Mouse (Mus musculus): ENCODE measurements around the gene Wasf3. TPM values are rescaled to one million over a fixed set of nuclear protein-coding genes. Genes with fewer than 3 reads are reported as not detected.
A peak's percentile ranks its signal among the peaks of the same experiment; 100 is the strongest.

Wasf3 gene
- polyA plus RNA-seq, 1 experiment from 2014 or later = 22.2 TPM

GRCm38 (mm10) chr5:146402311-146402710, 17.5 kb downstream of the Wasf3 start:
- Histone ChIP-seq H3K9me3 (replicated peaks) (no peaks in the 10 kb centered on the region), H3K27ac (replicated peaks) (no peak overlapping the region), H3K4me2 (peak overlapping the region; percentile 20; the same call in 1 of the 2 replicates), H3K4me3 (replicated peaks) (no peak overlapping the region), H3K27me3 (replicated peaks) (no peaks in the 10 kb centered on the region), H3K4me1 (no peaks in the 10 kb centered on the region), H3K9ac (replicated peaks) (no peak overlapping the region), H3K36me3 (no peaks in the 10 kb centered on the region)
- 26% methylated on average over 11 of the region's 11 CpGs for WGBS
- ATAC-seq (ENCODE audit: low FRiP score) = no peak

GRCm38 (mm10) chr5:146403923-146404322, 19.1 kb downstream of the Wasf3 start:
- Histone ChIP-seq H3K27me3 (replicated peaks) (no peaks in the 10 kb centered on the region), H3K4me2 (no peak overlapping the region), H3K36me3 (no peaks in the 10 kb centered on the region), H3K4me3 (replicated peaks) (no peak overlapping the region), H3K4me1 (peaks cover 4% of the 10 kb centered on the region), H3K9me3 (replicated peaks) (no peaks in the 10 kb centered on the region), H3K9ac (replicated peaks) (no peak overlapping the region), H3K27ac (replicated peaks) (no peak overlapping the region)
- no peak for ATAC-seq (ENCODE audit: low FRiP score)
- WGBS = 44% methylated on average over 2 of the region's 2 CpGs

- H3K27ac ChIP-seq (replicated peaks) = no peak overlapping the region
- no peak overlapping the region for H3K4me3 ChIP-seq (replicated peaks)
- no peak for ATAC-seq (ENCODE audit: low FRiP score)
- no peak overlapping the region for H3K4me2 ChIP-seq
- peaks cover 15% of the 10 kb centered on the region for H3K4me1 ChIP-seq
- no peaks in the 10 kb centered on the region for H3K27me3 ChIP-seq (replicated peaks)
- H3K36me3 ChIP-seq = no peaks in the 10 kb centered on the region
- no peaks in the 10 kb centered on the region for H3K9me3 ChIP-seq (replicated peaks)
- H3K9ac ChIP-seq (replicated peaks) = no peak overlapping the region
- WGBS = 94% methylated on average over 1 of the region's 1 CpGs
These were observed 21.3 kb downstream of the Wasf3 start for GRCm38 (mm10) chr5:146406133-146406532.

- no peaks in the 10 kb centered on the region for H3K36me3 ChIP-seq
- H3K9me3 ChIP-seq (replicated peaks) = no peaks in the 10 kb centered on the region
- H3K4me2 ChIP-seq = no peak overlapping the region
- H3K4me1 ChIP-seq = peaks cover 27% of the 10 kb centered on the region
- no peak for ATAC-seq (ENCODE audit: low FRiP score)
- no peak overlapping the region for H3K4me3 ChIP-seq (replicated peaks)
- H3K27ac ChIP-seq (replicated peaks) = no peak overlapping the region
- no peak overlapping the region for H3K9ac ChIP-seq (replicated peaks)
- 36% methylated on average over 3 of the region's 3 CpGs for WGBS
- H3K27me3 ChIP-seq (replicated peaks) = no peaks in the 10 kb centered on the region
These were observed 23.0 kb downstream of the Wasf3 start for GRCm38 (mm10) chr5:146407791-146408190.

- WGBS = 61% methylated on average over 8 of the region's 8 CpGs
These were observed 23.8 kb downstream of the Wasf3 start for GRCm38 (mm10) chr5:146408604-146409003.

DNA sequence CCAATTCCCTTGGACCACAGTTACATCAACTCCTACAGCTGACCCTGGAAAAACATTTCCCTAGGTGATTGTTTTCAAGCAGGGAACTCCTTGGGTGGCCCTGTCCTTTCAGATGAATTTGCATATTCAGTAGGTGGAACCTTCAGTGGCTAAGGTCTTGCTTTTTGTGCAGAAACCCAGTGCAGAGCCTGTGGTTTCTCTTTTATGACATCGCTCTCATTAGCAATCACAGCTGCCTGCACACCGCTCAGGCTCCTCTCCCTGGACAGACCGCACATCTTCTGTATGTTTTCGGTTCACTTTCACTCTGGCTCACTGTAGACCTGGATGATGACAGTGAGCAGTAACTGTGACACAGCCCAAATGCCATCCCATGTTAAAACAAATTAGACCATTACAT, 26.0 kb downstream of the Wasf3 start:
- ATAC-seq (ENCODE audit: low FRiP score) = no peak
- no peaks in the 10 kb centered on the region for H3K36me3 ChIP-seq
- WGBS = 46% methylated on average over 4 of the region's 4 CpGs
- H3K4me1 ChIP-seq = peaks cover 48% of the 10 kb centered on the region
- no peaks in the 10 kb centered on the region for H3K9me3 ChIP-seq (replicated peaks)
- H3K27ac ChIP-seq (replicated peaks) = no peak overlapping the region
- no peak overlapping the region for H3K4me3 ChIP-seq (replicated peaks)
- H3K4me2 ChIP-seq = no peak overlapping the region
- no peak overlapping the region for H3K9ac ChIP-seq (replicated peaks)
- no peaks in the 10 kb centered on the region for H3K27me3 ChIP-seq (replicated peaks)

More at GRCm38 (mm10) chr5:146408604-146409003, 23.8 kb downstream of the Wasf3 start:
- H3K4me2 ChIP-seq = no peak overlapping the region
- no peak overlapping the region for H3K4me3 ChIP-seq (replicated peaks)
- no peaks in the 10 kb centered on the region for H3K27me3 ChIP-seq (replicated peaks)
- H3K9me3 ChIP-seq (replicated peaks) = no peaks in the 10 kb centered on the region
- no peak overlapping the region for H3K9ac ChIP-seq (replicated peaks)
- no peaks in the 10 kb centered on the region for H3K36me3 ChIP-seq
- no peak for ATAC-seq (ENCODE audit: low FRiP score)
- H3K4me1 ChIP-seq = peaks cover 35% of the 10 kb centered on the region
- no peak overlapping the region for H3K27ac ChIP-seq (replicated peaks)

DNA sequence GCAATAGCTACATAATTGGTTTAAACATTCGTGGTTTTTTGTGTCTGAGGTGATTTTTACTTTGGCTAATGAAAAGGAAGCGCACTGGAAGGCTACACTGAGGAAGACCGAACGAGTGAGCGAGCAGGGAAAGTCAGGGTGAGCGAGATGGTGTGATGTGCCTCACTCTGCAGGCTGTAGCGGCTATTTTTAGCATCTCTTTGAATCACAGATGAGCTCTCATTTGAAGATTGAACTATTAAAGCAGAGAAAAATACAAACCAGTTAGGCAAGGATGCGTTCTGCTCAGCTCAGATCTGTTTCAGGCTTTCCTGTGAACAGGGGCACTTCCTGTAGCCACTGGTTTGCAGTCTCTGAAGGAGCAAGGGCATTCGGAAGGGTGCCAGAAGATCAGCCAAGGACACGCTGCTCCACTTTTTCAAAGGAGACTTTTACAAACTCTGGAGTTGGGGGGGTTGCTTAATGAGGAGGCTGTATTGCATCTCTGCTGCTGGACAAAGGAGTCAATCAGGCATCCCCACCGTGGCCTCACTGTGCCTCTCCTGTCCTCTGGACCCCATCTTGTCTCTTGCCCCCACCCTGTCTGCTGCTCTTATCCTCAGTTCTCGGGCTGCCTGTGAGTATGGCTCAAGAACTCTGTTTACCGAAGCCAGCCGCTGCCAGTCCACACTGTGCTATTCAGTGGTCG, 28.1 kb downstream of the Wasf3 start:
- no peak overlapping the region for H3K9ac ChIP-seq (replicated peaks)
- no peak overlapping the region for H3K4me3 ChIP-seq (replicated peaks)
- no peaks in the 10 kb centered on the region for H3K9me3 ChIP-seq (replicated peaks)
- 0 out of 2 replicates have a peak overlapping the region, but pooled peaks have one; percentile 23 for H3K27ac ChIP-seq (replicated peaks)
- 0 out of 2 replicates have a peak, but pooled peaks have one; percentile 23 for ATAC-seq (ENCODE audit: low FRiP score)
- H3K27me3 ChIP-seq (replicated peaks) = no peaks in the 10 kb centered on the region
- WGBS = 34% methylated on average over 15 of the region's 15 CpGs
- H3K4me1 ChIP-seq = peaks cover 68% of the 10 kb centered on the region
- no peaks in the 10 kb centered on the region for H3K36me3 ChIP-seq
- no peak overlapping the region for H3K4me2 ChIP-seq

DNA sequence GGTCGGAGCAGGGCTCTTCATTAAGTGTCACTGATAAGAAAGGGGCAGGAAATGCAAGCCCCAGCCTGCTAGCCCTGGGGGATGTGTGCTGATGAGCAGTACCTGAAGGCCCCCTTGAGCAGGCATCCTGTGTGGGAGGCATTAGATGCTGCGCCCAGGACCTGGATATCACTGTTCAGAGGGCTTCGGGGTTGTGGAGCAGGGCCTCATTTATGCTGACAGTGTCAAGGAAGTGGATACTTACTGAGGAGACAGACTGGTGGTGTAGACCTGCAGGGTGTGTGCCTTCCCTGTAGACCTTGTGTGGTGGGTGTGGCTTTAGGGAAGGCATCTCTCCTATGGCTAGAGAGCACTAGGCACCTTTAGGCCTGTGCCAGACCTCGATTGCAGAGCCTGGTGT, 29.8 kb downstream of the Wasf3 start:
- Histone ChIP-seq H3K9ac (replicated peaks) (no peak overlapping the region), H3K4me3 (replicated peaks) (no peak overlapping the region), H3K4me2 (no peak overlapping the region), H3K36me3 (no peaks in the 10 kb centered on the region), H3K9me3 (replicated peaks) (no peaks in the 10 kb centered on the region), H3K4me1 (peaks cover 69% of the 10 kb centered on the region), H3K27me3 (replicated peaks) (no peaks in the 10 kb centered on the region), H3K27ac (replicated peaks) (no peak overlapping the region)
- no peak for ATAC-seq (ENCODE audit: low FRiP score)
- WGBS = 91% methylated on average over 4 of the region's 4 CpGs

- no peak for ATAC-seq (ENCODE audit: low FRiP score)
- 51% methylated on average over 12 of the region's 12 CpGs for WGBS
These were observed 30.4 kb downstream of the Wasf3 start for GRCm38 (mm10) chr5:146415218-146415617.

DNA sequence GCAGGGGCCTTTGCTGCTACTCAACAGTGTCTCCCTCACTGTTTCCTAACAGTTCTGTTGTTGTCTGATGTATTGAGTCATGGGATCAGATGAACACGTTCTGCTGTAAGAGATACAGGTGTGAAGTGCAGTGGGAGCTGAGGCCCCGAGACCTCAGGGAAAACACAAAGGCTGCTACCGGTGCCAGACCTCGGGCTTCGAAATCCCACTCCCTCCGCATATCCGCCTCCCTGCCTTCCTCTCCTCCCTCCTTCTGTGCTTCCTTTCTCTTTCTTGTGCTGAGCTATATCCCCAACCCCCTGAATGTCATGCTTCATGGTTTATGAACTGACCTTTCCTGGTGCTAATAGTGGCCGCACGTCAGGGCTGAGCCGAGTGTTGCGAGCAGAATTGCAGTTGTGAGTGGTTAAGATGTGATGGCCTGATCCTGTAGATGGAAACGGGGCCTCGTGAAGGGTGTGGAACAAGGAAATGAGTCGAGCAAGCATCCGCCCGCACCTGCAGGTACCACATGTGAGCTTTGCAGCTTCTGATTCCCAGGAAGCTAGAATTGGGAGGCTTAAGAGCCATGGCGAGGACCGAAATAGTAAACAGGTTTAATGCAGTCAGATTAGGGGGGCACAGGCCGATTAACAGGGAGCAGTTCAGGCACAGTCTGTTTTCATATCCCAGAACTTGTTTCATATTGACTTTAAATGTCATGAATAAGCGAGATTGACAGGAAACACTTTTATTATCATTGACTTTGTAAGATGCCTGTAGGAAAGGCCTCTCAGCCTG, 31.7 kb downstream of the Wasf3 start:
- WGBS = 67% methylated on average over 20 of the region's 20 CpGs
- Histone ChIP-seq H3K4me3 (replicated peaks) (no peak overlapping the region), H3K27me3 (replicated peaks) (no peaks in the 10 kb centered on the region), H3K9me3 (replicated peaks) (no peaks in the 10 kb centered on the region), H3K4me1 (peaks cover 55% of the 10 kb centered on the region), H3K4me2 (no peak overlapping the region), H3K27ac (replicated peaks) (no peak overlapping the region), H3K9ac (replicated peaks) (no peak overlapping the region), H3K36me3 (no peaks in the 10 kb centered on the region)
- no peak for ATAC-seq (ENCODE audit: low FRiP score)

More at GRCm38 (mm10) chr5:146415218-146415617, 30.4 kb downstream of the Wasf3 start:
- Histone ChIP-seq H3K27ac (replicated peaks) (no peak overlapping the region), H3K9ac (replicated peaks) (no peak overlapping the region), H3K4me2 (no peak overlapping the region), H3K9me3 (replicated peaks) (no peaks in the 10 kb centered on the region), H3K27me3 (replicated peaks) (no peaks in the 10 kb centered on the region), H3K4me3 (replicated peaks) (no peak overlapping the region), H3K36me3 (no peaks in the 10 kb centered on the region), H3K4me1 (peaks cover 67% of the 10 kb centered on the region)

GRCm38 (mm10) chr5:146418092-146418491, 33.3 kb downstream of the Wasf3 start:
- Histone ChIP-seq H3K36me3 (no peaks in the 10 kb centered on the region), H3K4me3 (replicated peaks) (no peak overlapping the region), H3K9ac (replicated peaks) (no peak overlapping the region), H3K27ac (replicated peaks) (no peak overlapping the region), H3K4me1 (peaks cover 44% of the 10 kb centered on the region), H3K27me3 (replicated peaks) (no peaks in the 10 kb centered on the region), H3K4me2 (no peak overlapping the region), H3K9me3 (replicated peaks) (no peaks in the 10 kb centered on the region)
- 62% methylated on average over 7 of the region's 7 CpGs for WGBS
- ATAC-seq (ENCODE audit: low FRiP score) = no peak

GRCm38 (mm10) chr5:146420081-146420480, 35.3 kb downstream of the Wasf3 start:
- 71% methylated on average over 1 of the region's 1 CpGs for WGBS
- Histone ChIP-seq H3K27me3 (replicated peaks) (no peaks in the 10 kb centered on the region), H3K27ac (replicated peaks) (no peak overlapping the region), H3K4me3 (replicated peaks) (no peak overlapping the region), H3K9me3 (replicated peaks) (no peaks in the 10 kb centered on the region), H3K9ac (replicated peaks) (no peak overlapping the region), H3K36me3 (no peaks in the 10 kb centered on the region), H3K4me2 (no peak overlapping the region), H3K4me1 (peaks cover 36% of the 10 kb centered on the region)
- ATAC-seq (ENCODE audit: low FRiP score) = no peak

Data from neural tube, embryonic 15.5 days (tissue).